Comparison of ENCODE assay signal across 8 mouse cellular contexts in the genomic region with DNA sequence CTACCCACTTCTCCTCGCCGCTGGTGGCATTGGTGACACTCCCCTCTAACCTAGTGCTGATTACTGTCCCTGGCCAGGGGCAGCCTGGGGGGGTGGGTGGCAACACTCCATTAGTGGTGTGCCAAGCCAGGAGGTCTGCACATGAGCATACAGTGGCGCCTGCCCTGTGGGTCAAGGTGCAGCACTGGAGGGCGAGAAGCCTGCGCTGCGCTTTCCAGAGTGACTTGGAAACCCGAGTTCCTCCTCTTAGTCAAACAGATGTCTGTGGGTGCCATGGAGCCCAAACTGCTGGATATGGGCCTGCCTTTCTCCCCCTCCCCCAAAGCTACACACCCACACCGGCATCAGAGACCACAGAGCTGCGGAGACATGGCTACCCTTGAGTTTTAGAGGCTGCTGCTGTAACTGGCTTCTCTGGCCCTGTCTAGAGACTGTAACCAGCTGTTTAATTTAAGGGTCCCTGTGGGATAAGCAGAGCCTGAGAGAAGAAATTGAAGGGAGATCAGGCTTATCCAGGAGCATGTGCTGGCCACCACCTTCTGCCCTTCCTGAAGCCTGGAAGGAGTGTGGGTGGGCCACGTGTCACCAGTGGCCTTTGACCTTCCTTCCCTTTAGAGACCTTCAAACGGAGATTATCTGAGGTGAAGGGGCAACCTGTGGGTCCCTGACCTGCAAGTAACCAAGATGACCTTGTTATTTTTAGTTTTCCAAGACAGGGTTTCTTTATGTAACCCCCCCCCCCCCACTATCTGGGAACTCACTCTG. TPM values are rescaled to one million over a fixed set of nuclear protein-coding genes. Genes with fewer than 3 reads are reported as not detected.
DNase-seq lines count a peak whose midpoint lies in the region; ATAC-seq and TF ChIP-seq lines count a peak whose summit lies in the region.

No protein-coding gene starts in this region.

- H3K4me2 ChIP-seq in forebrain, embryonic 13.5 days = no peak overlapping the region
- peak overlapping the region; percentile 9; the same call in 1 of the 2 replicates for H3K4me2 ChIP-seq in kidney, embryonic 15.5 days
- H3K4me2 ChIP-seq in midbrain, postnatal 0 days (ENCODE audit: low read depth, low read length, poor library complexity, severe bottlenecking) = no peak overlapping the region

- peak; percentile 13; the same call in 1 of the 2 replicates for ATAC-seq in forebrain, embryonic 13.5 days
- ATAC-seq in kidney, embryonic 15.5 days (replicated peaks; ENCODE audit: low FRiP score) = no peak
- no peak for ATAC-seq in midbrain, postnatal 0 days (ENCODE audit: low FRiP score)

- peaks cover 24% of the 10 kb centered on the region for H3K4me1 ChIP-seq in forebrain, embryonic 13.5 days
- H3K4me1 ChIP-seq in kidney, embryonic 15.5 days = peaks cover 54% of the 10 kb centered on the region
- H3K4me1 ChIP-seq in midbrain, postnatal 0 days (ENCODE audit: insufficient read depth, low read length) = no peaks in the 10 kb centered on the region

- no peaks in the 10 kb centered on the region for H3K27me3 ChIP-seq in forebrain, embryonic 13.5 days
- no peaks in the 10 kb centered on the region for H3K27me3 ChIP-seq in kidney, embryonic 15.5 days
- H3K27me3 ChIP-seq in midbrain, postnatal 0 days (ENCODE audit: insufficient read depth, low read length) = no peaks in the 10 kb centered on the region

- no peaks in the 10 kb centered on the region for H3K9me3 ChIP-seq in forebrain, embryonic 13.5 days (replicated peaks)
- H3K9me3 ChIP-seq in kidney, embryonic 15.5 days (replicated peaks) = no peaks in the 10 kb centered on the region
- no peaks in the 10 kb centered on the region for H3K9me3 ChIP-seq in midbrain, postnatal 0 days (ENCODE audit: low read length)

- peak overlapping the region; percentile 99 for H3K27ac ChIP-seq in layer of hippocampus, adult 2 months
- H3K27ac ChIP-seq in forebrain, embryonic 13.5 days = peak overlapping the region; percentile 84
- peak overlapping the region; percentile 48 for H3K27ac ChIP-seq in kidney, embryonic 15.5 days
- peak overlapping the region; percentile 51; the same call in 1 of the 2 replicates for H3K27ac ChIP-seq in midbrain, postnatal 0 days (ENCODE audit: low read depth, low read length)

- 81% methylated on average over 11 of the region's 11 CpGs for WGBS in forebrain, embryonic 13.5 days
- WGBS in kidney, embryonic 15.5 days = 49% methylated on average over 11 of the region's 11 CpGs
- 77% methylated on average over 11 of the region's 11 CpGs for WGBS in midbrain, postnatal 0 days

- peaks cover 65% of the 10 kb centered on the region for H3K36me3 ChIP-seq in forebrain, embryonic 13.5 days (ENCODE audit: poor library complexity, severe bottlenecking)
- H3K36me3 ChIP-seq in kidney, embryonic 15.5 days = peaks cover 34% of the 10 kb centered on the region
- H3K36me3 ChIP-seq in midbrain, postnatal 0 days (ENCODE audit: insufficient read depth, low read length) = peaks cover 42% of the 10 kb centered on the region

- H3K4me3 ChIP-seq in layer of hippocampus, adult 2 months = peak overlapping the region; percentile 15
- H3K4me3 ChIP-seq in forebrain, embryonic 13.5 days = no peak overlapping the region
- no peak overlapping the region for H3K4me3 ChIP-seq in kidney, embryonic 15.5 days (replicated peaks)
- no peak overlapping the region for H3K4me3 ChIP-seq in midbrain, postnatal 0 days (ENCODE audit: low read depth, low read length)

- peak; percentile 27 to 43 for DNase-seq in layer of hippocampus, adult 2 months (ENCODE audit: low spot score in 2 of 2)
- no peak for DNase-seq in layer of hippocampus, adult 9-10 months (ENCODE audit: low spot score)
- DNase-seq in midbrain, postnatal 0 days (ENCODE audit: low spot score) = no peak
- no peak for DNase-seq in spleen, adult 12 weeks (ENCODE audit: low spot score)
- DNase-seq in adrenal gland, postnatal 4 days (ENCODE audit: low spot score in 2 of 2) = no peak
- DNase-seq in retina, postnatal 1 day = no peak

- peak overlapping the region; percentile 3; the same call in 1 of the 2 replicates for H3K9ac ChIP-seq in forebrain, embryonic 13.5 days
- no peak overlapping the region for H3K9ac ChIP-seq in kidney, embryonic 15.5 days
- H3K9ac ChIP-seq in midbrain, postnatal 0 days (replicated peaks; ENCODE audit: low read length, poor library complexity, severe bottlenecking) = no peak overlapping the region

- TF ChIP-seq CTCF in layer of hippocampus, adult 2 months (conservative IDR thresholded peaks at IDR 0.05) = no peak
- no peak for TF ChIP-seq CTCF in midbrain, postnatal 0 days (IDR thresholded peaks at IDR 0.05)

RNA-seq across cellular contexts. Expression of a gene that starts 1.2 kb away (rescaled TPM):
- total RNA-seq in layer of hippocampus, adult 2 months (2021) = 100 to 1,000 TPM; 142 to 148 TPM
- 1.2 and 1.3 TPM in 2 replicates for polyA plus RNA-seq in forebrain, embryonic 13.5 days (2015; fragmentation: Nextera tagmentation; extraction: Ambion mirVana)
- 23.0 and 28.5 TPM in 2 replicates for polyA plus RNA-seq in kidney, embryonic 15.5 days (2015; fragmentation: Nextera tagmentation; extraction: Ambion mirVana)
- total RNA-seq in midbrain, postnatal 0 days (2014; rRNA removed) = 2.8 and 3.3 TPM in 2 replicates
- 1.1 and 1.2 TPM in 2 replicates for polyA plus RNA-seq in midbrain, postnatal 0 days (2015; fragmentation: Nextera tagmentation; extraction: Ambion mirVana)
- total RNA-seq in adrenal gland, postnatal 4 days (2021) = 100 to 1,000 TPM; 259 to 304 TPM

RNA-seq across cellular contexts. Expression of a gene that starts 9.3 kb away (rescaled TPM):
- 100 to 1,000 TPM; 113 to 125 TPM for total RNA-seq in layer of hippocampus, adult 2 months (2021)
- polyA plus RNA-seq in forebrain, embryonic 13.5 days (2015; fragmentation: Nextera tagmentation; extraction: Ambion mirVana) = 177 and 190 TPM in 2 replicates
- polyA plus RNA-seq in kidney, embryonic 15.5 days (2015; fragmentation: Nextera tagmentation; extraction: Ambion mirVana) = 184 and 185 TPM in 2 replicates
- total RNA-seq in midbrain, postnatal 0 days (2014; rRNA removed) = 60.9 and 67.2 TPM in 2 replicates
- polyA plus RNA-seq in midbrain, postnatal 0 days (2015; fragmentation: Nextera tagmentation; extraction: Ambion mirVana) = 165 and 180 TPM in 2 replicates
- 100 to 1,000 TPM; 171 to 192 TPM for total RNA-seq in adrenal gland, postnatal 4 days (2021)

RNA-seq across cellular contexts. Expression of a gene that starts 10.9 kb away (rescaled TPM):
- total RNA-seq in layer of hippocampus, adult 2 months (2021) = 1 to 10 TPM; 3.9 to 7.1 TPM
- not detected in 2 replicates for polyA plus RNA-seq in forebrain, embryonic 13.5 days (2015; fragmentation: Nextera tagmentation; extraction: Ambion mirVana)
- not detected in 2 replicates for polyA plus RNA-seq in kidney, embryonic 15.5 days (2015; fragmentation: Nextera tagmentation; extraction: Ambion mirVana)
- total RNA-seq in midbrain, postnatal 0 days (2014; rRNA removed) = not detected in 2 replicates
- not detected in 2 replicates for polyA plus RNA-seq in midbrain, postnatal 0 days (2015; fragmentation: Nextera tagmentation; extraction: Ambion mirVana)
- total RNA-seq in adrenal gland, postnatal 4 days (2021) = 10 to 100 TPM; 34.8 to 45.6 TPM

RNA-seq across cellular contexts. Expression of a gene that starts 14.2 kb away (rescaled TPM):
- 100 to 1,000 TPM; 118 to 123 TPM for total RNA-seq in layer of hippocampus, adult 2 months (2021)
- polyA plus RNA-seq in forebrain, embryonic 13.5 days (2015; fragmentation: Nextera tagmentation; extraction: Ambion mirVana) = 118 and 130 TPM in 2 replicates
- 55.3 and 57.4 TPM in 2 replicates for polyA plus RNA-seq in kidney, embryonic 15.5 days (2015; fragmentation: Nextera tagmentation; extraction: Ambion mirVana)
- total RNA-seq in midbrain, postnatal 0 days (2014; rRNA removed) = 83.0 and 93.0 TPM in 2 replicates
- polyA plus RNA-seq in midbrain, postnatal 0 days (2015; fragmentation: Nextera tagmentation; extraction: Ambion mirVana) = 77.7 and 92.2 TPM in 2 replicates
- total RNA-seq in adrenal gland, postnatal 4 days (2021) = 100 to 1,000 TPM in 1 of 2 experiments, 10 to 100 TPM in 1; 94.9 to 103 TPM

RNA-seq across cellular contexts. Expression of a gene that starts 46.0 kb away (rescaled TPM):
- 10 to 100 TPM; 33.9 to 37.3 TPM for total RNA-seq in layer of hippocampus, adult 2 months (2021)
- 15.1 and 17.0 TPM in 2 replicates for polyA plus RNA-seq in forebrain, embryonic 13.5 days (2015; fragmentation: Nextera tagmentation; extraction: Ambion mirVana)
- polyA plus RNA-seq in kidney, embryonic 15.5 days (2015; fragmentation: Nextera tagmentation; extraction: Ambion mirVana) = 1.4 and 1.8 TPM in 2 replicates
- 138 and 150 TPM in 2 replicates for total RNA-seq in midbrain, postnatal 0 days (2014; rRNA removed)
- polyA plus RNA-seq in midbrain, postnatal 0 days (2015; fragmentation: Nextera tagmentation; extraction: Ambion mirVana) = 37.3 and 42.1 TPM in 2 replicates
- total RNA-seq in adrenal gland, postnatal 4 days (2021) = 1 to 10 TPM; 1.4 to 1.5 TPM

Comparison
In these comparisons a context has a peak if more than half of its experiments do, and no peak if none do; other contexts are left out.
1. DNase-seq: peak in layer of hippocampus, adult 2 months (2 of 2); none in layer of hippocampus, adult 9-10 months (single experiment), midbrain, postnatal 0 days (single experiment), spleen, adult 12 weeks (single experiment), adrenal gland, postnatal 4 days (0 of 2) and retina, postnatal 1 day (single experiment).
2. H3K27ac ChIP-seq: peak in every context shown above with its lines; median percentile 99 in layer of hippocampus, adult 2 months; 84 in forebrain, embryonic 13.5 days; 51 in midbrain, postnatal 0 days; 48 in kidney, embryonic 15.5 days.
3. RNA of a gene that starts 1.2 kb away (total RNA-seq): 259 to 304 TPM in adrenal gland, postnatal 4 days and 142 to 148 TPM in layer of hippocampus, adult 2 months; 2.8 to 3.3 TPM in midbrain, postnatal 0 days; every median in the first group is over 10 times any median in the second.
4. RNA of a gene that starts 10.9 kb away (total RNA-seq): 34.8 to 45.6 TPM in adrenal gland, postnatal 4 days; 3.9 to 7.1 TPM in layer of hippocampus, adult 2 months and not detected in midbrain, postnatal 0 days; every median in the first group is over 4 times any median in the second.